Mouse (Mus musculus): ENCODE measurements at regions not wholly inside any gene's neighbourhood (a gene's known extent, or its start where the extent isn't known, plus 50 kb on each side); places are given as distances from the start of the nearest gene placed in this dataset.

DNA sequence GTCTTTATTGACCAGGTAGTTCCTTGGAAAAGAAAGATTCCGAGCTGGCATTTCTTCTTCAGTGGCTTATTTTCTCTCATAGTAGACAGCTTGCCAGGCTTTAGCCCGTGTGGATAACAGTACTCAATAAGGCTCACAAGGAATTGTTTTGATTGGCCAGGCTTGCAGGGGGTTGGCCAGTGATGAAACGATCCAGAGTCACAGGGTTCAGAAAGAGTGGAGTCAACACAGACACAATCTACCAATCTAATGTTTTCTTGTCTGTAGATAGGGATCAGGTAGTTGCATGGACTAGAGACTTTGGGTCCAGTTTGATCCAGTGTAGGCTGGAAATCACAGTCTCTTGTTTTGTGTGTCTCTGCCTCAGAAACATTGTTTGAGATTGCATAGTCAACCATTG, 115.8 kb upstream of the Tab2 start:
- no peak for DNase-seq

DNA sequence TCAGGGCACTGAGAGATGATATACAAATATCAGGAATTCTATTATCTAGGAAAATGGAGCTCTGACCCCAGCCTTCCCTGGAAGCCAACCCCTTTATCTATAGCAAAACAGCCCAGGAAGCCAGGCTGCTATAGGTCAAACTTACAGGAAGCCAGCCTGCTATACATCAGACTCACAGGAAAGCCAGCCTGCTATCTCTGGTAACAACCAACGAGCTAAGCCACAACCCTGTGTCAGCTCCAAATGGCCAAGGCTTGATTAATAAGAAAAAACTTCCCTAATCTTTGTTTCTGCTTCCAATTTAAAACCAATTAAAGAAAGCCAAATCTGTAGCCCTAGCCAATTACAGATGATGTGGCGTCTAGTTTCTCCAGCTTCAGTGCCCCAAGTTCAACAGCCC, 114.4 kb upstream of the Tab2 start:
- no peak for DNase-seq

DNA sequence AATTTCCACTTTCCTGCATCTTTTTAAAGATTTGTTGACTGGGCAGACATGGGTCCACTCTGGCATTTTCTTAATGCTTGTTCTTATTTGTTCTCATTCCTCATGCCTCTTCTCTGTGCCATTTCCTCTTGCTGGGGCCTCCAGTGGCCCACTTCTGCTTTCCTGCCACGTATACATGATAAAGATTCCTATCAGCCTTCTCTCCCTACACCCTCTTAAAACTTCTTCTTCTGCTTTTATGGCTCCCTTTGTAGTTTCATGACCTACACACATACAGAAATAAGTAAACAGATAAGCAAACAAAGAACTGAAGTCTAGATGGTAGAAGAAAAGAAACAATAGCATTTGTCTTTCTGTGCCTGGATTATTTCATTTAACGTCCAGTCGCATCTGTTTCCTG, 110.9 kb upstream of the Tab2 start:
- DNase-seq, result no peak

DNA sequence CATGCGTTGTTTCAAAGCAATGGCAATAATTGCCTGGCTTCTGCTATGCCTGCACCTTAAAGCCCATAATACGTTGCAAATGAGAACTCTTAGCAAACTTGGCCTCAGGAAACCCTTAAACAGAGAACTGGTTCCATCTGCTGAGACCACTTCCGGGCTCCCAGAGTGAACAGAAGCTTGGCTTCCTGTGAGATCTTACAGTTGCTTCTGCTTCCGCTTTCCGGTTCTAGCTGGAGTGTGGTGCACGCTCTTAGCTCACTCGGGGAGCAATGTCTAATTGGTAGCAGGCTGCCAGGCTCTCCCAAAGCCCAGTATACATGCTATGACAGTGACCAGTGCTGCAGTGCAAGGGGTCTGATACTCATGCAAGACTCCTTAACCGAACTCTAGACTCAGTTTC, 109.7 kb upstream of the Tab2 start:
- DNase-seq, result peak; percentile 8

DNA sequence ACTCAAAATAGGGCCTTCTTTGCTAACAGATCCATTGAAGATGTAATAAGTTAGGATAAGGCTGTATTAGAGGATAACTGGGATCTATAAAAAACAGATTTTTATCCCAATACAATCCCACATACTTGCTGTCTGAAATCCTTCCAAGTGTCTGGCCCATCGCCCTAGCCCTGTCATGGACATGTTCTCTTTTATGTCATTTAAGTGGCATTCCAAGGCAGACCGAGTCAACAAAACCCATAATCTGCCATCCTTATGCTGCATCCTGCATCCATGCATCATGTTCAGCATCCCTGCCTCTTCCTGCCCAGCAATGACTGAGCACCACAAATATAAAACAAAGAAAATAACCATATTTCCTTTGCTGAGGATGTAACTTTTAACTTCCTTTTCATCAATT, 108.3 kb upstream of the Tab2 start:
- no peak for DNase-seq

DNA sequence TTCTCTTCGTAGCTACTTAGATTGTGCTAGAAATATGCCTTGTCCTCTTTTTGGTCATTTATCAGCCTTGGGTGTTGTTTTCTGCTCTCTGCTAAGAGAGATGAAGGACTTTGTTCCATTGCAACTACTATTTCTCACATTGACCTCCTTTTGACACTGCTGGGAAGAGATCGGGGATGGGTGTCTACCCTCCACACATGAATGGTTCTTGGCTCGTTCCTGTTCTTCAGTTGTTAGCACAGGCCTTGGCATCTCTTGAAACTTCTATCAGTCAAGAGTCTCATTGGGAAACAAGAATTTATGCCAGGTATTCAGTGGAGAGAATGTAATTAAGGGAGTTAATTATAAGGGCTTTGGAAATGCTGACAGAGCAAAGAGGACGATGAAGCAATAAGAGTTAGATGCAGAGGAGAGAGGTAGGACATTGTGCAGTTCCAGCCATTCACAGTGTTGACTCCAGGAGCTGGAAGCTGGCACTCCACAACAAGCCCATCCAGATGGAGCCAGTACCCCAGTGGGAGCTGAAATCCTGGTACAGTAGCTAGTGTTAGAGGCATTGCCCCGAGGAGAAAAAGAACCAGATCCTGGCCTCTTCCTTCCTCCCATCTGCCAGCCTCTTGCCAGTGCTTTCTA, 107.5 kb upstream of the Tab2 start:
- peak; percentile 89 for DNase-seq

DNA sequence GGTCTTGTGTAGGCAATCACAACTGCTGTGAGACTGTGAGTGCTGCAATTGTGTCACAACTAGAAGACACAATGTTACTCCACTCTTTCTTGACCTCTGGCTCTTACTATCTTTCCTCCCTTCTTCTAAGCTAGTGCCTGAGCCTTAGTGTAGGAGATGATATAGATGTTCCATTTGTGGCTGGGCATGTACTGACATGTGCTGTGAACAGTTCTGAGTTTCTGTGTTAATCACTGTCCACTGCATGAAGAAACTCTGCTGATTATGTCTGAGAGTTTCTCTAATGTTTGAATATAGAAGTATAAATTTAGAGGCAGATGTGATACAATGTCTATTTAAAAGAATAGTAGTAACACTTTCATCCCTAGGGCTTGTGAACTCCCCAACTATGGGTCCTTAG, 105.0 kb upstream of the Tab2 start:
- DNase-seq, result no peak

DNA sequence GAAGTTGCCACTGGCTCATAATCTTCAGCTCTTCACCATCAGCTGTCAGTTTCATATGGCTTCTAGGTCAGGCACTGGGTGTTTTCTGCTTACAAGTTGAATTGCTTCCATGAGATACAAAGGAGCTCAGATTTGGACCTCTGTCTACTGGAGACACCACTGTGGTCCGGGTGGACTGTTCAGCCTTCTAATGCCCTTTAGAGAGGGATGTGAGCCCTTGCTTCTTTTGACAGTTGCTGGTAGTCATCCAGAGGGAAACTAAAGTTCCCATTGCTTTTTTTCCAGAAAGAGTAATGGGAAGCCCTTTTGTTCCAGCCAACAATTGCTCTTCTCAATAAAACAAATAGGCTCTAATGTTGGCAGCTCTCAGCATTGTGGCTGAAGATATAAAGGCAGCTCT, 103.7 kb upstream of the Tab2 start:
- no peak for DNase-seq

DNA sequence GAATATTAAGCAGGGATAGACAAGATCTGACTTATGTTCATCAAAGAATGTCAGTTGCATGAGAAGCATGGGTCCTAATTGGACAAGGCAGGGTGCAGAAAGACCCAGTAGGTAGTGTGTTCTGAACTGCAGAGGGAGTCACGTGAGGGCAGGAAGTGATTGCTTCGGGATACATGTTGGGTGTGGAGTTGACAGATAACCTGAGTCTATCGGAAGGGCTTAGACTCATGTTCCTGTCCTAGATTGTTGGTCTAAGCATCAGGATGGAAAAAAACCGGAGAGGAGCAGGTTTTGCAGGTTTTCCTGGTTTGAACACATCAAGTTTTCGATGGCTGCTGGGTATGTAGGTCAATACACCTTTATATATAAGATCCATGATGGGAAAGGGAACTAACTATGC, 101.8 kb upstream of the Tab2 start:
- DNase-seq, result no peak

DNA sequence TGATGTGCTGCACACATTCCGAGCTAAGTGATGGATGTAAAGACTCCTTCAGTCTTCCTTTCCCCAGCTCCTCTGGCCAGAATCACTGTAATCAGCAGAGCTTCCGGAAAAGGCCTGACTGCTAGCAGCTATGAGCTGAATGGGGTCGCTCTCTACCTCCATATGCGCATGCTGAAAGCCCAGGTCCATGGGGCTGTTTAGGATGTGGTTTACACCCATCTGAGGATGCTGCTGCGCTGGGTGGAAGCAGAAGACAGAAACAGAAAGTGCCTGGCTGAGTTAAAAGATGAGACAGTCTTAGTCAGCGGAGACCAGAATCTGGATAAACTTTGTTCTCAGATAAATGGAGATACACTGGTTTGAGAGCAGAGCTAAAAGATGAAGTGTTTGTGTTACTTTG, 99.3 kb upstream of the Tab2 start:
- DNase-seq, result no peak

DNA sequence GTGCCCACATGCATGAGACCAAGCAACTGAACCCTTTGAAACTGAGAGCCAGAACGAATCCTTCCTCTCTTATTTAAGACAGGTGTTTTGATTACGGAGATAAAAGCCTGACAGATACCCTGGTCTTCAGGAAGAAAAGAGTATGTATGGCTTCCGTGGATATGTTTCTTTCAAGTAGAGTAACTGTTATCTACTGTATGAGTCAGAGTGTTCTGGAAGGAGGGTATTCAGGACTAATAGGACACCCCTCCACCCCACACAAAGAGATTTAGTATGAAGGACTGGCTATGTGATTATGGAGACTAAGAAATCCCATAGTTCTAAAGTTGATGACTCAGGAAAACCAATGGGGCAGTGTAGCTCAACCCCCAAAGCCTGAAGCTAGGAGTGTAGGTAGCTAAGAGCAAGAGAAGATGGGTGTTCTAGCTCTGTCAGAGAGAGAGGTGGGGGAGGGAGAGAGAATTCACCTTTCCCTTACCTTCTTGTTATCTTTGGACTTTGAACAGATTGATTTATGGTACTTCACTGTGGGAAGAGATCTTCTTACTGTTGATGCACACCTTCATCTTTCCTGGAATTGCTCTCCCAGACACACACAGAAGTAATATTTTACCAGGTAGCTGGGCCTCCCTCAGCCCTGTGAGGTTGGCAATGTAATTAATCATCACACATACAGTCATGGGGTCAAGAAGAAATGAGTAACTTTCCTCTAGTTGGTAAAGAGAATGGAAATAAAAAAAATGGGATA, 87.6 kb upstream of the Tab2 start:
- peak; percentile 64 for DNase-seq

DNA sequence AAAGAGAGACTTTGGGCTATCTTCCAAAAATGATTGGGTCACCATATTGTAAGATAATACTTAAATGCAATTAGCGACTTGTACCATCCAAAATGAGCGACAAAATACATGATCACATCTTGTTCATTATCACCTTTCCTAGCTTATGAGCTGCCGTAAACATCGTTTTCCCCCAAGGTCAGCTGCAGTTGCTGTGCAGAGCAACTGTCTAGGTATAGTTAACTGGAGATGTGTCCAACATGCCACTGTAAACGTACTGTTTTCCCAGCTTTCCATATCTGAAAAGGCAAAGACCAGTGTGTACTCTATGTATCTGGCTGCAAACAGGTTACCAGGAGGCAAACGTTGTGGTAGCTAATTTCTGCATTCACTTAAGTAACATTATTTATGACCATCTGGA, 86.3 kb upstream of the Tab2 start:
- DNase-seq, result no peak

DNA sequence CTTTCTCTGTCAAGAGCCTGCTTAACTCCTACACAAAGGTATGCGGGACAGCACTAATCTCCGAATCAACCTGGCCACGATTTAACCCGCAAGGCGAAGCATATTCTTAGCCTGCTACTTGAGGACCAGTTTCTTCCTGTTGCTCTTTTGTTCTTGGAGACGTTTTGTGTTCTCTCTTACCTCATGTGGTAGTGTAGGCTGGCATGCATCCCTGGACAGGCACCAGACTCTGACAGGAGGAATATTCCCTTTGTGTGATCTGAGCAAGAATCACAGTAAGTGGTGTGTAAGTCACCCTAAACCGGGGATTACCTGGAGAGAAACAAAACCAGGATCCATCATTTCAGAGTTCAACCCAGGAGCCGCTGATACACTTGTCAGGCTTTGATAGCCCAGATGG, 85.8 kb upstream of the Tab2 start:
- no peak for DNase-seq

DNA sequence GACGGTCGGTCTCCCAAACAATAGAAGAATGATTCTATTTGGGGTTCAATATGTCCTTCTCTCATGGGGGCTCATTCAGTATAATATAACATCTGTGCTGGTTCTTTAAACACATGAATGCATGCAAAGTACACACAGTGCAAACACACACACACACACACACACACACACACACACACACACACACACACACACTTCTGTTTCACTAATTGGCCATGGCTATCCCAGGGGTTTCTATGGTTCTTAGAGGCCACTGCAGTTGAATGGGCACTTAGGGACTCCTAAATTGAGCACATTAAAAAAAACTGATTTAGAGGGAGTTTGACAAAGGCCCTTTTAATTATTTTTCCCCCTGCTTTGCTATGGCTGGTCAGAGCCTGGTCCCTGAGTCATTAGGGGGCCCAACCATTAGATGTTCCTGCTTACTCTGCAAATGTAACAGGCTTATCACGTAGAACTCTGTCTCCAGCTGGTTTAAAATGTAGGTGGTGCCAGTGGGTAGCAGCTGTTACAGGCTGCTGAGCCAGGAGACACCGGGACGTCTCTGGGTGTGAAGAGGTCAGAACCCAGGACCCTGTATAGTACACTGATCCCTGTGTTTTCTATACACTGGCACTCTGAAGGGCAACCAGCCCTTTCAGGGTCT, 82.1 kb upstream of the Tab2 start:
- DNase-seq, result no peak

DNA sequence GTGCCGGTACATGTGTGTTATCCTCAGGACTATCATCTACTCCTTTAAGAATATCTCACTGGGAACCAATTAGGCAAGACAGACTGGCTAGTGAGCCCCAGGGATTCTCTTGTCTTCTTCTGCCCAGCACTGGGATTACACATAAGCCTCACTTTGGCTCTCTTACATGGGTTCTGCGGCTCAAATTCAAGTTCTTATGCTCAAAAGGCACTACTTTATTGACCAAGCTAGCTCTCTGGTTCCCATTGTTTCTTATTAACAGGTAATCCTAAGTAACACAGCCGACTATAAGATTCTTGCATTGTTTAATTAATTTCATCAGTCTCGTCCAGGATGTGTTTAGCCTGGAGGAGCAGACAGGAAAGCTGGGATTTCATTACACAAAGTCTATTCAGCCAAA, 80.3 kb upstream of the Tab2 start:
- DNase-seq, result no peak

DNA sequence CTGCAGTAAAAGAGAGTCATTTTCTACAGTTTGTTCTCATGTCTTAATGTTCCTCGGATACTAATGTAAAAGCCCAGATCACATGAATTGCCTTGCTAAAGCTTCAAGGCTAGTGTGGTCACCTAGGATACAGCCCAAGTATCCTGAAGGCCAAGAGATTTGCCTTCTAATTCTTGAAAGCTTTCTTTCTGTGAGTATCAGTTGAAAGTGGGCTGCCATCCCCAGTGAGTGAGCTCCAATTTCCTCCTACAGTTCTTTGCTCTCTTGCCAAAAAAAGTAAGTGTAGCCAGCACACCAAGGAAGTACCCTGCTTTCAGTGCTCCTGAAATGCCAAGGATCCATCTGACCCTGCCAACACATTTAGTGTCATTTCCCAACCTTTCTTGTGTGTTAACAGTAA, 79.3 kb upstream of the Tab2 start:
- no peak for DNase-seq

DNA sequence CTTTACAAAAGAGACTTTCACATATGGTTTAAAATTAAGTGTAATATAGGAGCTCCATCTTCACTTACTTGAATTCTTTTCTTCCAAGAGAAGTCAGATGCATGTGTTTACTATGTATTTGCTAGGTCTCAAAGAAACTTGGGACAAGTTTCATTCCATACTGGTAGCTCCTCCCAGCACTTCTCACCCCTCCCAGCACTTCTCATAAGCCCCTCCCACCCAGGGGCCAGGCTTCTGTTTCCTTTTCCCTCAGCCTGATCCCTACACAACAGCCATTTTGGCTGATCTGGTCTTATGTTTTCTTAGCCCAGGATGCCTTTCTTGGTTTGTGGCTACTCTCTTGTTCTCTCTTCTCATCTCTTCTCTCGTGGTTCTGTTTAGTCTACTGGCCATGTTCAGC, 76.2 kb upstream of the Tab2 start:
- no peak for DNase-seq

DNA sequence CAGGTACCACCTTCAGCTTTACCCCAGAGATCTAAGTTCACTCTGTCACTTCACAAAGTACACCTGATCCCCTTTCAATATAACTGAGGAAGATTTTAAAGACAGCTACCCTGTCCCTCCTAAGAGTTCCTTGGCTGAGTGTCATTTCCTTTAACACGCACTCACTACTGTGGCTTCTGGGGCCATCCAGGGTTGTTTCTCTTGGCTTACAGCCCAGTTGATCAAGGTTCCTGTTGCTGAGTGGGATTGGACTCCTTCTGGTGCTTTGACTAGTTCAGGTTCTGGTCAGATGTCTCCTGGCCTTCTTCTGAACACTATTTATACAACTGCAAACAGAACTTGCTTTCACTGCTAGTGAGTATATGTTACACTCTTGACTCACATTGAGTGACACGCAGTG, 72.8 kb upstream of the Tab2 start:
- DNase-seq, result peak; percentile 42

DNA sequence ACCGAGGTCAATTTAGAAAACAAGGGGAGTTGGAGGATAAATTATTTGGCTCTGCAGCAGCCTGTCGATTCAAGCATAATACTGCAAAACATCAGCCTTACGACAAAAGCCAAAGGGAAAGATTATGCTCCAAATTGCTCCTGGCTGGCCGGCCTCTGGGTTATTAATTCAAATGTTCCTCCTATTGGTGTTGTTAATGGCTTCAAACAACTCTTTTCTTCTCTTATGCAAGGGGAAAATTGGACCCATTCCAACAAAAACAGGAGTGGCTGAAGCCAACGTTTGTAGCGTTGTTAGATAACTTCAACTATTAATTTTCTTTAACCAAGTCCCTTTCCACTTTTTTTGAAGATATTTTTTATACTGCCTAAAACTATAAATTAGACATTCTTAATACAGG, 71.0 kb upstream of the Tab2 start:
- peak; percentile 12 for DNase-seq

DNA sequence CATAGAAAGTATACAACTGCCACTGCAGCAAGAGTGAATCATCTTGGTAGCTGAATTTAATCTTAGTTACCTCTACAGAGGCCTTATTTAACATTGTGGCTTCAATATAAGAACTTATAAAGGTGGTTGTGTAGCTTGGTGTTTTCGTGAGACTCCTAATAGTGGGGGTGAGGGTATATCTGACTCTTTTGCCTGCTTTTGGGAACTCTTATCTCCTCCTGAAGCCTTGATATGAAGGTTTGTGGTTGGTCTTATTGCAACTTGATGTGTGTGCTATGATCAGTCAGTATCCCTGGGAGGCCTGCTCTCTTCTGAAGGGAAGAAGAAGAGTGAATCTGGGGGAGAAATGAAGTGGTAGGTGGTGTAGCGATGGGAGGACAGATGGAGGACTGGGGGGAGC, 67.7 kb upstream of the Tab2 start:
- no peak for DNase-seq

DNA sequence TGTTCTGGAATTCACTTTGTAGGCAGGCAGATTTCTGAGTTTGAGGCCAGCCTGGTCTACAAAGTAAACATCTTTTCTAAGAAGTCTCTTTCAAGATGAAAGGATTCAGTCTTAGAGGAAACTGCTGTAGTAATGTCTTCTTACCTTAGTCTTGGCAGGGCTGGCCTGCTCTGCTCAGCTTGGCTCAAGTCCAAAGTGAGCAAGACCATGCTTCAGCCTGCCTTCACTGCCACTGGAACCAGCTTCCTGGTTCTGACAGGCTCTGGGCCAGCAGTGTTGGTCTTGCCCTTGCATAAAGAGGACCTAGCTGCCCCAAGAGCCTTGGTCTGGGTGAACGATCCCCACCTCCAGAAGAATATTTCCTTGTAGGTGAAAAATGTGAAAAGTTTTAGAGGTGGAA, 65.9 kb upstream of the Tab2 start:
- DNase-seq, result peak; percentile 15

DNA sequence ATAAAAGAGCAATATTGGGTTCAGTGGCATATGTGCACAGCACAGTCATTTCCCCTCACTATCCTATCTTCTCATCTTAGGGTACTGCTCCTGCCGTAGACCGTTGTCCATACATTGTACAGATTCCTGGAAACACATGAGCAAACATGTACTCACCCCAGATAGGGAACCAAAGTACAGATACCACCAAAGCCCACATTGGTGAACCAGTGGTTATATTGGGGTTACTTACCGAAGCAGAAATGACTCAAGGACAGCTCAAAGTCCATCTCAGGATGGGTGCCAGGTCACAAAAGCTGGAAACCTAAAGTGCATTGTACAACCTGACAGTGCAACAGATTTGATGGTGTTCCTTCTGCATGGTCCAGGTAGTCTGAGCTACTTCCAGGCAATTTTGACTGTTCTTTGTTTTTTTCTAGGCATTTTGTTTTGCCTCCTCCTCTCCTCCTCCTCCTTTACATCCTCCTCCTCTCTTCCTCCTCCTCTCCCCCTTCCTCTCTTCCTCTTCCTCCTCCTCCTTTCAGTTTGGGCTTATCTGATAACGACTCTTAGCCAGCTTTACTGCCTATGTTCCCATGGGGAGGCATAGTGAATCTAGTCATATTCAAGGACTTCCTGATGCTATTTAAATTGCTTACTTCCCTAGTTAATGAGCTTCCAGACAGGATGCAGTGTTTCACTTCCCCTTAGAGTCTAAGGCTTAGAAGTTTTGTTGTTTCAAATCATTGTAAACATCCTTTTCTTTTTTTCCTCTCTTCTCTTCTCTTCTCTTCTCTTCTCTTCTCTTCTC, 65.1 kb upstream of the Tab2 start:
- DNase-seq, result no peak

DNA sequence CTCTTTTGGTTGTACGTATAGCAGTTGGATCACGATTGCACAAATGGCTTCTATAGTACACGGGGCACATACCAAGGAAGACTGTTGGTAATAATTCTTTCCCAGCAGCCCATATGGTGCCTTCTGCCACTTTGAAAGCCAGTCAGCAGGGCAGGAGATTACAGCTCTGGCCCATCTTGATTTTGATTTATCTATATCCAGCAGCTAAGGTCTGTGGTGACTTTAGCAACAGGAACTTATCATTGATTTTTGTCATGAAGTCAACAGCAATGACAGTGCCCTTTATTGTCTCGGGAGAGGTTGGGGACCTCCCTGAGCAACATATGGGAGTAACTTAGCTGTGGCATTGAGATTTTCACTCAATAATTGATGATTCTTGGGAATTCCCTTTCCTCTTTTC, 64.1 kb upstream of the Tab2 start:
- no peak for DNase-seq

All from kidney, adult 9 months (tissue).